Mouse (Mus musculus) gastrocnemius, postnatal 25 days (tissue): Measurements from ENCODE around the gene Igfbp4. TPM values are rescaled to one million over a fixed set of nuclear protein-coding genes. Genes with fewer than 3 reads are reported as not detected.

Experiments used
- DNase-seq: peaks from one replicate; pipeline ENCODE4 v3.0.0; 2022
- total RNA-seq, 2 experiments: library from RNA; stranded (reverse); gene quantifications; 1 replicate in 1 of 2; 2 replicates in 1 of 2; pipeline ENCODE4 v1.2.3; 2021

Igfbp4 gene
- total RNA-seq, 2 experiments from 2014 or later = 38.6 to 49.1 TPM

- DNase-seq = no peak
Observed at GRCm38 (mm10) chr11:99041841-99042780, 1.1 kb downstream of the Igfbp4 start.

GRCm38 (mm10) chr11:99042834-99043431, 1.9 kb downstream of the Igfbp4 start:
- DNase-seq = peak; percentile 49

- no peak for DNase-seq
Observed at GRCm38 (mm10) chr11:99043632-99044031, 2.6 kb downstream of the Igfbp4 start.

GRCm38 (mm10) chr11:99044306-99044705, 3.3 kb downstream of the Igfbp4 start:
- peak; percentile 67 for DNase-seq

- no peak for DNase-seq
Observed at GRCm38 (mm10) chr11:99045159-99045889, 4.3 kb downstream of the Igfbp4 start.

- peak; percentile 88 for DNase-seq
Observed at GRCm38 (mm10) chr11:99047120-99047519, 6.1 kb downstream of the Igfbp4 start.

GRCm38 (mm10) chr11:99047643-99048042, 6.6 kb downstream of the Igfbp4 start:
- peak; percentile 65 for DNase-seq

GRCm38 (mm10) chr11:99055143-99055542, 14.1 kb downstream of the Igfbp4 start:
- no peak for DNase-seq

GRCm38 (mm10) chr11:99055571-99056452, 14.8 kb downstream of the Igfbp4 start:
- DNase-seq = peak; percentile 48

GRCm38 (mm10) chr11:99060435-99060834, 19.4 kb downstream of the Igfbp4 start:
- DNase-seq = no peak

GRCm38 (mm10) chr11:99062661-99063060, 21.6 kb downstream of the Igfbp4 start:
- DNase-seq = no peak

- DNase-seq = no peak
Observed at GRCm38 (mm10) chr11:99063406-99064131, 22.5 kb downstream of the Igfbp4 start.

- DNase-seq = no peak
Observed at GRCm38 (mm10) chr11:99065353-99065752, 24.3 kb downstream of the Igfbp4 start.

- DNase-seq = peak; percentile 86
Observed at GRCm38 (mm10) chr11:99065979-99066378, 24.9 kb downstream of the Igfbp4 start.

- no peak for DNase-seq
Observed at GRCm38 (mm10) chr11:99067591-99067990, 26.5 kb downstream of the Igfbp4 start.

GRCm38 (mm10) chr11:99068455-99068854, 27.4 kb downstream of the Igfbp4 start:
- DNase-seq = no peak

GRCm38 (mm10) chr11:99071866-99072265, 30.8 kb downstream of the Igfbp4 start:
- no peak for DNase-seq

GRCm38 (mm10) chr11:99073781-99074180, 32.7 kb downstream of the Igfbp4 start:
- no peak for DNase-seq

- no peak for DNase-seq
Observed at GRCm38 (mm10) chr11:99076744-99077319, 35.8 kb downstream of the Igfbp4 start.

GRCm38 (mm10) chr11:99077869-99078268, 36.8 kb downstream of the Igfbp4 start:
- no peak for DNase-seq
